Mouse (Mus musculus): Measurements from ENCODE around the gene Fam71f2.

The Fam71f2 gene

DNA sequence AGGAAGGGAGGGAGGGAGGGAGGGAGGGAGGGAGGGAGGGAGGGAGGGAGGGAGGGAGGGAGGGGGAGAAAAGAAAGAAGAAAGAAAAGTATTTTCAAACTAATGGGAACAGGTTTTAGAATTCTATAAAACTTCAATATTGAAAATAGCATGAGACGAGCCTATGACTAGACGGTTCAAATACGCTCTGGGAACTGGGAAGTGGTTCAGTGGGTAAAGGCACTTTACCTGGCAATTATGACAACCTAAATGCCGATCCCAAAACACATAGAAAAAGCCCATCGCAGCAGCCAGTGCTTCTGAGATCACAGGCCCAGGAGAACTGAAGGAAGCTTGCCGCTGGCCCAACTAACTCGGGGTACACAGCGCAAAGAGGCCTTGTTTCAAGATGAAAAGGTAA, at the start of gene Fam71f2:
Gene Fam71f2, plus strand, starts transcription at position 301 of the 400 bp plus-strand sequence.
- DNase-seq (ENCODE audit: extremely low spot score, low spot score), result no peak

DNA sequence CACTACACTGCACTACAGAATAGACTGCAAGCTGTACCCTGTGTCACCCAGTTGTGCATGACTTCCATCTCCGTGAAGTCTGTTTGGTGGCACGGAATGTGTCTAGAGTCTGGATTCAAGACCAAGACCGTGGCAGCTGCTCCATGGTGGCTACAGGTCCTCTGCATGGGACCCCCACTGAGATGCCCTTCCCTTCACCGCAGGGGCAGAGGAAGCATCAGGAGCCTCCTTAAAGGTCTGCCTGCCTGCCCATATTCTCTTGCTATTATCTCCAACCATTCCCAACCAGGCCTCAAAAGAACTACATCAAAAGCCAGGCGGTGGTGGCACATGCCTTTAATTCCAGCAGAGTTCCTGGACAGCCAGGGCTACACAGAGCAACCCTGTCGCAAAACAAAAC, 49.0 kb upstream of the Fam71f2 start:
- DNase-seq (ENCODE audit: extremely low spot score, low spot score), result no peak

DNA sequence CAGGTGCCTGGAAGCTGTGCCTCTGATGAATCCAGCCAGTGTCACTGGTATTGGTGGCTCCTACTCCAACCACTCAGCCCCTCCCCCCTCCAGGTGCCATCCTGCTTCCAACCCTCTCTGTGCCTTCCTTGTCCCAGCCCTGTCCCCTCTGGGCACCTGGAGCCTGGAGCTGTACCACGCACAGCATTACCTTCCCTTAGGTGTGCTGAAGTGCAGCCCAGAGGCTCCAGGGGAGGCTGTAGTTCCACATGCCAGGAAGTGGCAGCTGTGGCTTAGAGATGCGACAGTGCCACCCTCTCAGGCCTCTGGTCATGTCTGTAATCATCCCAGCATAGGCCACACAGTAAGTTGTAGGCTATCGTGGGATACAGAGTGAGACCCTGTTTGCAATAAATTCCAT, 47.6 kb upstream of the Fam71f2 start:
- no peak for DNase-seq (ENCODE audit: extremely low spot score, low spot score)

DNA sequence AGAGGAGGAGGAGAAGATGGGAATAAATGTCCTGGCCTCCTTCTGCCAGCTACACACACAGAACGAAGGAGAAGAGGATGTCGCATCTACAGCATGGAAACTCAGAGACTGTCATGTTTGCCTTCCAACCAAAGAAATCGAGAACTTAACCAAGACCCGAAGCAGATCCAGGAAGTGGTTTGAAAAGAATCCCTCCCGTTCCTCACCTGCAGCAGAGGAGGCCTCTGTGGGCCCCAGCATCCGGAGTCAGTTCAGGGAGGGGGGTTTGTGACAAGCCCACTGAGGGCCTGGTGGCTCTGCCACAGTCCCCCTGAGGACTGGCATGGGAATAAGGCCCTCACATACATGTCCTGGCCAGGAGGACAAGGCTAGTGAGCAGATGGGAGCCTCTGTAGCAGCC, 47.1 kb upstream of the Fam71f2 start:
- DNase-seq (ENCODE audit: extremely low spot score, low spot score), result no peak

DNA sequence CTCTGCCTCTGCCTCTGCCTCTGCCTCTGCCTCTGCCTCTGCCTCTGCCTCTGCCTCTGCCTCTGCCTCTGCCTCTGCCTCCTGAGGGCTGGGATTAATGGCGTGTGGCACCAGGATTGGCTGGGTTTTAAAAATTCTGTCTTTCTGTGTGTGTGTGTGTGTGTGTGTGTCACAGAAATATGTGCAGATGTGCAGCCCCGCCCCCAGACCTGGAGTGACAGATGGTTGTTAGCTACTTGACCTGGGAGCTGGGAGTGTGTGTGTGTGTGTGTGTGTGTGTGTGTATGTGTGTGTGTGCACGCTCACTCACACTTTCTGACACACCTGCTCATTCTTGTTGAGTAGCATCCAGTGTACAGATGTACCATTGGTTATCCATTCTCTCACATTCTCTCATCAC, 45.7 kb upstream of the Fam71f2 start:
- DNase-seq (ENCODE audit: extremely low spot score, low spot score), result no peak

DNA sequence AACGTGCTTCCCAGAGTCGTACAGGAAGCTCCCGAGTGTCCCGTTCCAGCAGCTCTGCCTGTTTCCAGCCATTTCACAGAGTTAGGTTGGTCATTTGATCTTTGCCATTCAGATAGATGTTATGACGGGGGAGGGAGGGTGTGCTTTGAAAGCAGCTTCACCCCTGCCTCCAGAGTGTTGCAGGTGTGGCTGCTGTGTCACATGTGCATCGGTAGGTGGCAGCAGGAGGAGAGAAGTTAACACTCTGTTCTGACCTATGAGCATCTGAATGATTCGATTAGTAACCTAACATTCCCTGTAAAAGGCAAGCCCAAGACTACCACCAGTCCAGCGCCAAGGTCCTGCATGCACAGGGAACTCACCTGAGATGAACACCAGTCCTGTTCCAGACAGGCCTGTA, 45.1 kb upstream of the Fam71f2 start:
- no peak for DNase-seq (ENCODE audit: extremely low spot score, low spot score)

DNA sequence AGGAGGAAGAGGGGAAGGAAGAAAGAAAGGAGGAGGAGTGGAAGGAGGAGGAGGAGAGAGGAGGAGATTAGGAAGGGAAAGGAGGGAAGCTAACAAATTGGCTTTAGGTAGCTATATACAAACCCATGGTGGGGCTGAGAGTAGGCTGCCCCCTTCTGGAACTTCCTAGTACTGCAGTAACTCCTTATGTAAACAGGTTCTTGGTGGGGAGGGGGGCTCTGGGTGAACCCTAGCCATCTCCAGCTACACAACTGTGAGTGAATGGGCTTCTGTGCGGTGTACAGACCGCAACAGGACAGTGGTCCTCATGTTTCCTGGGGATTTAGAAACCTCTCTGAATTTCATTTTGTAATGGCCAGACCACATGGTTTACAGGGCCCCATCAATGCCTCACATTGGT, 38.6 kb upstream of the Fam71f2 start:
- DNase-seq (ENCODE audit: extremely low spot score, low spot score), result peak; percentile 56

DNA sequence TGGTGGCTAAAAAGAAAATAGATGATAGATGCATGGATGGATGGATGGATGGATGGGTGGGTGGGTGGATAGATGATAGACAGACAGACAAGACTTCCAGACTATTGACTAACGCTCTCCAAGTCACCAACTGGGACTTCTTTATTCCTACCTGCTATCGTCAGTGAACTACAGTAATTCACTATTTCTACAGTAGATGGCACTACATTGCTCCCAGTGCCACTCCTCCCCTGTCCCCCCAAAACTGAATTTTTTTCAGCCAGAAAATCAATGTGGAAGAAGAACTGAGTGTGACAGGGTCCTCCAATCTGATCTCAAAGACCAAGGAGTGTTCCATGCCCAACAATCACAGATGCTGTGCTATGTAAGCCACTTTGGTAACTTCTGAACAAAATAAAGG, 37.7 kb upstream of the Fam71f2 start:
- DNase-seq (ENCODE audit: extremely low spot score, low spot score), result no peak

DNA sequence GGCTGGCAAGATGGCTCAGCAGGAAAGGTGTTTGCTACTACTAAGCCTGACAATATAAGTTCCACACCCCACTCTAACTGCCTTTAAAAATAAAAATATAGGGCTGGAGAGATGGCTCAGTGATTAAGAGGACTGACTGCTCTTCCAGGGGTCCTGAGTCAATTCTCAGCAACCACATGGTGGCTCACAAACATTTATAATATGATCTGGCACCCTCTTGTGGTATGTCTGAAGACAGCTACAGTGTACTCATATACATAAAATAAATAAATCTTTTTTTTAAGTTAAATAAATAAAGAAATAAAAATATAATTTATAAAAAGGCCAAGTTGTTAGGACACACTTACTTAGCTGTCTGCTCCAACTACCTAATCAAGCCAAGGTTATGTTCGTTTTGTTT, 37.1 kb upstream of the Fam71f2 start:
- DNase-seq (ENCODE audit: extremely low spot score, low spot score), result no peak

DNA sequence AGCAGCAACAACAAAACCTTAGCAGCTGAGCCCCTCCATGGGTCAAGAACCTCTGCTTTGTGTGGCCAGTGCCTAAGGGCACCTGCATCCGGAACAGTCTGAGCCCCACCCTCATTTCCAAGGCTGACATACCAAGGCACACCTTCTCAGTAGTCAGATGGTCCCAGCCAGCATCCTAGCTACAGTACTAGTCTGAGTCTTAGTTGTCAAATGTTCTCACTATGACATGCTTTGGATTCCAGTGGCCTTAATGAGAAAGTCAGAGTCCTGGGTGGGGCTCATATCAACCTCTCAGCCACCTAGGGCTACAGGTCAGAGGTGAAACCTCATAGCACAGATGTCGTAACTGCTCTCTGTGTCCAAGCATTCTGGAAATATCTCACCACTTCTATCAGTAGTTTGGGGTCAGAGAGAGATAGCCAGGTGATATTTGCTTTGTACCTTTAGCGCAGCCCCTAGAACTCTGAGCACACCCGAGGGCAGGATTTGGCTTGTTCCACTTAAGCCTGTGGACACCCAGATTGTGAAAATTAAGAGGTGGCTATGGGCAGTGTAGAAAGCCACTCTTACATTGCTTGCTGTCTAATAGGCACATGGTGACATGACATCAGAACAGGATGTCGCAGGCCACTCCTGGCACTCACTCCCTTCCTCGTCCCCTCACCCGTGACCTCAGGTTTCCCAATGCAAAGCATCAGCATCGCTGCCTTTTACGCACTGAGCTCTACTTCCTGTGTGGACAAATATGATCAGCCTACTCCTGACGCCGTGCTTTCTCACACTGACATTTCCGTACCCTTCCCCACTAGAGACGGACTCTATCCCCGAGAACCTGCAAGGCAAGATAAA, 33.9 kb upstream of the Fam71f2 start:
- no peak for DNase-seq (ENCODE audit: extremely low spot score, low spot score)

DNA sequence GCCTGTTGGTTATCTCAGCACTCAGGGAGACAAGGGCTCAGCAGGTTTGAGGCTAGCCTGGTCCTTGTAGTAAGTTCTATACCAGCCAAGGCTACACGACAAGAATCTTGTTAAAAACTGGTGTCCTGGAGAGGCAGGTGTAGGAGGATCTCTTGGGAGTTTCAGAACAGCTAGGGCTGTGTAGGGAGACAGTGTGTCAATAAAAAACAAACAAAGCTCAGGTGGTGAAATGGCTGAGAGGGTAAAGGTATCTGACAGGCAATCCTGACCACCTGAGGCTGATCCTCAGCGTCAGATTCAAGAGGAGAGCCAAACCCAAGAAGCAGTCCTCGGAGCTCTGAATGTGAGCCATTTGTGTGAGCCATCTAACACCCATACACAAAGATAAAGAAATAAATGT, 33.2 kb upstream of the Fam71f2 start:
- no peak for DNase-seq (ENCODE audit: extremely low spot score, low spot score)

DNA sequence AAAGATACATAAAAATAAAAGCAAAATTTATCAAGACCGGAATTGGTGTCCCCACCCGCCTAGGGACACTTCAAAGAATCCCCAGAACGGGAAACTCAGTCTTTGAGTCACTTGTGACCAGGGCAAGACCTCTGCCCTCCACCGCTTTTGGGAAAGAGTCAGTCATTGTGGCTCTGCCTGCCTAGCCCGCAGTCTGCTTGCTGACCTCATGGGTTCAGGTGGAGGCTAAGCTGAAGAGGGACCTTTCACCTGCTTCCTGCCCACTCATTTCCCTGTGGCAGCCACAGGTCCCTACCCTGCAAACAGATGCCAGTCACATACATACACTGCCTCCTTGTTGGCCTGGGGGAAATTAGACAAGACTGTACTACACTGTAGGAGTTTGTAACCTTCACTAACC, 32.8 kb upstream of the Fam71f2 start:
- no peak for DNase-seq (ENCODE audit: extremely low spot score, low spot score)

DNA sequence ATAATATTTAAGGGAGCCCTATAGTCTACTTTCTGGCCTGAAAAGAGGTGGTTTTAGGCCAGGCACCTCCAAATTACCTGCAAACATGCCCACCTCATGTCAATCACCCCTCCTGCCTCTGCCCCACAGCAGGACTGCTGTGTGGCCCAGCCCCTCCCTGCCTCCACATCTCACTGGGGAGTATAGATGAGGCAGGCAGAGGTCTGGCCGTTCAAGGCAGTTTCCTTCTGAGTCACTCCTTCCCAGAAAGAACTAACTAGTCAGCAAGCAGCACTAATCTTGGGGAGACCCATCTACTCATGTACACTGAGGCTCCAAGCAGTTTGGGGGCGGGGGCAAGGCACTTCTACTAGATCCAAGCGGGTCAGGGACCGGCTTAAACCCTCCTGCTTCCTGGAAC, 32.3 kb upstream of the Fam71f2 start:
- DNase-seq (ENCODE audit: extremely low spot score, low spot score), result no peak

DNA sequence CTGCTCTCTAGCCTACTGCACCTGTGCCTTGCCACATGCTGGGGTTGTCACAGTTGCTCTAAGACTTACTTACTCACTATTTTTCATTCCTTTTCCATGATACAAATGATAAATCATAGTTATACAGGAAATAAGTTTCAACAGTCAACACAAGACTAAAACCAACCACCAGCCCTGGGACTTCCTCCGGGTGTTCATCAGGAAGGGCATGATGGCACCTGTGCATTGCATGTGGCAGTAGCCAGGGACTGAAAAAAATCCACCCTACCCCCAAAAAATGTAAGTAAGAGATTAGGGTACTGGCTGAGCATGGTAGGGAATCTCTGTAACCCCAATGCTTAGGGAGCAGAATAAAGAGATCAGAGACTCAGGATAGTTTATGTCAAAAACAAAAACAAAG, 20.0 kb upstream of the Fam71f2 start:
- DNase-seq (ENCODE audit: extremely low spot score, low spot score), result no peak

DNA sequence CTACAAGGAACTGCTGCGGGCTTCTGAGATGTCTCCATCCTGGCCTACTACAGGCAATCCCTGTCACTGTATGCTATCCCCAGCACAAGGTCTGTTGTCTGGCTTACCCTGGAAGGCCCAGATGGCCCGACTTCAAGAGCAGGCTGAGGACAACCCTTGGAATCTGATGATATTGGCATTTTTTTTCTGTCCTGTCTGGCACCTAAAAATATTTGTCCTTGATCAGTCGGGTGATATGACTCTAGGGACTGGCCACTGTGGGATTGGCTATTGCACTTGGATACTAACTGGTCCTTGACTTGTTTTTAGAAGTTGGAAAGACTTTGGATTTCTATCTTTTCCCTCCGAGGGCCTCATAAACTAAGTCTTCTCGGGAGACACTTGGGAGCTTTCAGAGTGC, 17.6 kb upstream of the Fam71f2 start:
- DNase-seq (ENCODE audit: extremely low spot score, low spot score), result no peak

DNA sequence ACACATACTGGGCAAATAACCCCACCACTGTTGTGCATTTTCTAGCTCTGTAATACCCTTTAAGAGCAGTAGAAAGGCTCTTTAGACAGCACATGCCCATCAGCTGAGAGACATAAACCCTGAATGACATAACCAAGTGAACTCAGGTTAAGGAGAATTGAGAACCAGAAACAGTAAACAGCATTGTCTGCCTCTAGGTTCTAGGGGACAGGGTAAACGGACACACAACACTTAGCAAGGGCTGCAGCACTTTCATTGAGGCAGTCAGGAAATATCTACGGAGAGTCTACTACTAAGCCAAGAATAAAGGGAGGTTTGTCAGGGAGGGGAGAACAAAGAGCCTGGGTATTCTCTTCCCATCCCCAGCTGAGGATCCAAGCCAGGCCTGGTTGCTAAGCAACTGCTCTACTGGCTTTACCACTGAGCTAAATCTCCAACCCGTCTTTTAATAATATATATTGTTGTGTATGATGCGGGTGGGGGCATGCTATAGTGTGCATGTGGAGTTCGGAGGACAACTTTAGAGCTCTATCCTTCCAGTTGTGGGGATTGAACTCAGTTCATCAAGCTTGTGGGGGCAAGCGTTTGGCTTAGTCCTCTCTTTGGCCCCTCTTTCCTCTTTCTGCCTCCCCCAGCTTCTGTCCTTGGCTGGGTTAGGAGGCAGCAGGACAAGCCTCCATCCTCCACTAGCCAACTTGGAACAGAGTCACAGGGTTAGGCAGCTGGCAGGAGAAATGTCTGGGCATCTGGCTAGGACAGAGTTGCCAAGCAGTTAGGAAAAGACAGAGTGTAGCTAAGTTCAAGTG, 15.5 kb upstream of the Fam71f2 start:
- no peak for DNase-seq (ENCODE audit: extremely low spot score, low spot score)

DNA sequence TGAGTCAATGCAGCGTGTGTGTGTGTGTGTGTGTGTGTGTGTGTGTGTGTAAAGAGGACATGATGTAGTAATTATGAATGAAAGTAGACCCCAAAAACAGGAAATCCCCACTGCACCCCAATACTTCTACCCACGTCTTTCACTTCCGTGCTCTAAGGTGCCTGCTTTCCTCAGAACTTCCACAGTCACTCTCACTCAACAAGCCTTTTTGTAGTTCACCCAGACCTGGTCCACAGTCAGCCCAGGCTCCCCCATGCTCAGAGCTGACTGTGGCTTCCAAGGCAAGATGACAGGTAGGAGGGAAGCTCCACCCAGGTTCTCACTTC, 15.0 kb upstream of the Fam71f2 start:
- no peak for DNase-seq (ENCODE audit: extremely low spot score, low spot score)

DNA sequence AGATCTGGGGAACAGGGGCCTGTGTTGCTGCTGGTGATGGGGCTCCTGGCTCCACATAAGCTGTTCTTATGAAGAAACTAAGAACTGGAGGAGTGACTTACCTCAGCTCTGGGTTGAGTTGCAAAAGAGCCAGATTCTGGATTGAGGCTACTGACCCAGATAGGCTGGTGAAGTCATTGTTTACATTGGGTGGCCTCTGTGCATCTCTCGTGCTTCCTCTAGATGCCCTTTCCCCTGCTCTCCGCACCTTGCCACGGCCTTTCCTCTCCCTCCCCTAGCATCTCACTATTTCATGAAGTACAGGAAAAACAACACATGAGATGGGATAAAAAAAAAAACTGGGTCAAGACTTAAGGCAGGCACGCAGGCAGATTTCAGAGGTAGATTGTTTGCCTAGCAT, 12.5 kb upstream of the Fam71f2 start:
- DNase-seq (ENCODE audit: extremely low spot score, low spot score), result no peak

DNA sequence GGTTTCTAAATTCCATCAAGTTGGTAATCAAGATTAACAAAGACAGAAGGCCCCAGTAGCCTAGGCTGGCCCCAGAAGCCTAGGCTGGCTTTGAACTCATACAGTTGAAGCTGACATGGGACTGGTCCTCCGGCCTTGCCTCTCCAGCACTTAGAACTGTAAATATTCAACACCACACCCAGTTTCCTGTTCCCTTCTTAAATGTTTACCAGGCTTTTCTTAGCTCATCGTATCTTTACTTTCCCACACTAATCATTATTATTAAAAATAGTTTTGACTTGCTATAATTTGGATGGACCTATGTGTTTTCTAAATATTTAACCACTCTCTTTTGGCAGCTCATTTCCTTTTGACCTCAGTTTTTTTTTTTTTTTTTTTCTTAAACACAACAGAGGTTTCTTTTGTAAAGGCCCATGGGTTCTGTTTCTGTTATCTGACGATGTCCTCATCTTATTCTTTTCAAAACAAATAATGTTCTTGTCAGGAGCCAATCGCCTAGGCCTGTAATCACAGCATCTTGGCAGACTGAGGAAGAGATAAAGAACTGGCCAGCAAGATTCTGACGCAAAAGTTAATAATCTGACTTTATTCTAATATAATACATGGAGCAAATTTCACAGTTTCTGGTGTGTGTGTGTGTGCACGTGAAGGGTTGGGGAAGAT, 10.3 kb upstream of the Fam71f2 start:
- no peak for DNase-seq (ENCODE audit: extremely low spot score, low spot score)

DNA sequence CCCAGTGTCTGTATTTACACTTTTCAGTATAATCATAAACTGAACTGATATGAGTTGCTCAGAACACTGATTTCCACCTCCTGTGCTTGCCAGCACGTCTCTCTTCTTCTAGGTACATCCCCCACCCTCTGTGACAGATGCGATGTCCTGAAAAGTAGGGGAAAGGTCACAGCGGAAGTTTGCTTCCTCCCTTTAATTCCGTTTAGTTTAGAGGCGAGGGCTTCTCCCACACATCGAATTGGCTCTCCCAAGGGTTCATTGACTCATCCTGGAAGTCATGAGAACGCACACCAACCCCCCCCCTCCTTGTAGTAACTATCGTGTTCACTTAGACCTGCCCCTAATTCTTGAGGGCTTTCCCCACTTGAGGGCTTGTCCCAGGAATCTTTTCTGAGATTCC, 8.4 kb upstream of the Fam71f2 start:
- DNase-seq (ENCODE audit: extremely low spot score, low spot score), result no peak

DNA sequence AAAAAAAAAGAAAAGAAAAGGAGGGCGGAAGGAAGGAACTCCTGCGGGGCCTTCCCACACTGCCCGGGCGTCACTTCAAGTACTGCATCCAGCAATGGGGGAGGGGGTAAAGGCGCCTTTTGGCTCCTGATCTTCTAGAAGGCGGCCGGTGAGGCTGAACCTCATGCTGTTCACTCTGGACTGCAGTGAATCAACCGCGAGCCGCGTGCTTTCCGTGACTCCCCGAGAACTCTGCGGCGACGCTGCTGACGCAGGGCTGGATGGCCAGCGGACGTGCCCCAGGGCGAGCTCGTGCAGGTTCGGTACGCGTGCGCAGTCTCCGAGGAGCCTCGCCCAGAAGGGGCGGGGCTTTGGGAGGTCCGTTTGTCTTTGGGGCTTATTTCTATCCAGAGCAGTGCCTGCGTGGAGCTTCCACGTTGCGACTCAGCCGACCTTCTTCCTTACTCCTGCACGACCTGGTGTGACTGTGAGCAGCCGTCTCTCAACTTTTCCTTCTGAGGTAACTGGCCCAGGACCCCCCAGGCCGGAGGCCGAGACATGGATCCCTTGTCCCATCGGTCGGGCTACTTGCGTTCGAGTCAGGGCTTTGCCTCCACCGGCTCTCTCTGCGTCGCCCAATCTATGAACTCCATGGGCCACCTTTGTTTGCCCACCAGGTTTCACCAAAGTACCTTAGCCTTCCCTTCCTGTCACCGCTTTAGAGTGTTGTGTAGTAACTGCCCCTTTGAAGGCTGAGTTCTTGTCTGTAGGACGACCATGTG, 6.9 kb upstream of the Fam71f2 start, which contains the start of gene Hilpda:
Gene Hilpda, plus strand, starts transcription at position 177 of the 761 bp plus-strand sequence.
- peak; percentile 93 for DNase-seq (ENCODE audit: extremely low spot score, low spot score)

DNA sequence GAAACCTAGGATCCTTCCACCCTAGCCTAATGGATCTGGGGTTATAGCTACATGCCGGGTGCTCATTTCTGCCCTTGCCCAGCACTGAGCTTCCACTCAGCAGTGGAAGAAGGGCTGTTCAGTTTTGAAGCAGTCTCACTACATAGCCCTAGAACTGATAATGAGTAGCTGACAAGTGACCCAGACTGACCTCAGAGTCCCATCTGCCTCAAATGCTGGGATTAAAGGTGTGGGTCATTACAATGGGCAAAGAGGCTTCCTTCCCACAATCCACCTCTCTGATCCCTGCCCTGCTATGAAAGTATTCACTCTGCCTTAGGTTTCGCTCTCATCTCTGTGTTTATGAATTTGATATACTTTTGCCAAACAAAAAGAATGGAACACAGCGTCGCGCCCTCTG, 2.6 kb upstream of the Fam71f2 start:
- no peak for DNase-seq (ENCODE audit: extremely low spot score, low spot score)

Measured in neural tube, embryonic 10.5 days (tissue).